Mouse (Mus musculus) R1 (cell line): ENCODE data around the gene Gimap8.
"Not testable (repeated sequence)": the region's sequence is repeated elsewhere in the genome, so short reads cannot be mapped to it uniquely, and the experiment has no call there.

ENCODE experiments used
- DNase-seq: peaks from one replicate; pipeline ENCODE4 v3.0.0-alpha.2; 2018; ENCODE audit warnings: low read depth, low spot score

The Gimap8 gene

GRCm38 (mm10) chr6:48678391-48678790 lies 31.4 kb downstream of the Gimap8 start:
- DNase-seq = no peak

- no peak for DNase-seq
These were observed 32.7 kb downstream of the Gimap8 start for GRCm38 (mm10) chr6:48679701-48680100.

- DNase-seq = no peak
These were observed 33.4 kb downstream of the Gimap8 start for GRCm38 (mm10) chr6:48680421-48680820.

- DNase-seq = no peak
These were observed 34.5 kb downstream of the Gimap8 start for GRCm38 (mm10) chr6:48681472-48682090.

- DNase-seq = no peak
These were observed 35.2 kb downstream of the Gimap8 start for GRCm38 (mm10) chr6:48682271-48682670.

- not testable (repeated sequence) for DNase-seq
These were observed 36.3 kb downstream of the Gimap8 start for GRCm38 (mm10) chr6:48683263-48683821.

GRCm38 (mm10) chr6:48684319-48684718 lies 37.3 kb downstream of the Gimap8 start, which contains the start of gene Gimap4:
Gene Gimap4, plus strand, starts transcription at chr6:48684549.
- DNase-seq = no peak

- DNase-seq = no peak
These were observed 37.8 kb downstream of the Gimap8 start for GRCm38 (mm10) chr6:48684806-48685205.

- DNase-seq = no peak
These were observed 38.2 kb downstream of the Gimap8 start for GRCm38 (mm10) chr6:48685251-48685650.

GRCm38 (mm10) chr6:48685694-48686665 lies 38.9 kb downstream of the Gimap8 start:
- DNase-seq = no peak

GRCm38 (mm10) chr6:48687077-48687476 lies 40.0 kb downstream of the Gimap8 start:
- DNase-seq = no peak

GRCm38 (mm10) chr6:48689320-48689719 lies 42.3 kb downstream of the Gimap8 start:
- no peak for DNase-seq

GRCm38 (mm10) chr6:48692962-48693361 lies 45.9 kb downstream of the Gimap8 start:
- no peak for DNase-seq

- no peak for DNase-seq
These were observed 50.0 kb downstream of the Gimap8 start for GRCm38 (mm10) chr6:48696830-48697554.

- DNase-seq = no peak
These were observed 50.5 kb downstream of the Gimap8 start for GRCm38 (mm10) chr6:48697555-48697930.

- no peak for DNase-seq
These were observed 51.2 kb downstream of the Gimap8 start for GRCm38 (mm10) chr6:48698066-48698856.

- no peak for DNase-seq
These were observed 51.9 kb downstream of the Gimap8 start for GRCm38 (mm10) chr6:48698888-48699287.

- DNase-seq = no peak
These were observed 53.4 kb downstream of the Gimap8 start for GRCm38 (mm10) chr6:48700251-48701075.

GRCm38 (mm10) chr6:48702146-48702545 lies 55.1 kb downstream of the Gimap8 start:
- DNase-seq = no peak

- peak; percentile 23 for DNase-seq
These were observed 55.6 kb downstream of the Gimap8 start for GRCm38 (mm10) chr6:48702601-48703000.
